Mouse (Mus musculus) G1E-ER4 (cell line): ENCODE measurements around the gene Dnmbp. TPM values are rescaled to one million over a fixed set of nuclear protein-coding genes. Genes with fewer than 3 reads are reported as not detected.

Source experiments
- GATA1 ChIP-seq: IDR thresholded peaks from one replicate; pipeline ENCODE4 v1.8.0; 2012; ENCODE audit warnings: low read length, inconsistent platforms
- polyA plus RNA-seq: library from polyadenylated mRNA; stranded (reverse); fragments of >175 nt; gene quantifications from 2 replicates; pipeline ENCODE4 v1.2.3, GENCODE M21; 2012

Dnmbp gene
- polyA plus RNA-seq, 1 experiment = not detected

DNA sequence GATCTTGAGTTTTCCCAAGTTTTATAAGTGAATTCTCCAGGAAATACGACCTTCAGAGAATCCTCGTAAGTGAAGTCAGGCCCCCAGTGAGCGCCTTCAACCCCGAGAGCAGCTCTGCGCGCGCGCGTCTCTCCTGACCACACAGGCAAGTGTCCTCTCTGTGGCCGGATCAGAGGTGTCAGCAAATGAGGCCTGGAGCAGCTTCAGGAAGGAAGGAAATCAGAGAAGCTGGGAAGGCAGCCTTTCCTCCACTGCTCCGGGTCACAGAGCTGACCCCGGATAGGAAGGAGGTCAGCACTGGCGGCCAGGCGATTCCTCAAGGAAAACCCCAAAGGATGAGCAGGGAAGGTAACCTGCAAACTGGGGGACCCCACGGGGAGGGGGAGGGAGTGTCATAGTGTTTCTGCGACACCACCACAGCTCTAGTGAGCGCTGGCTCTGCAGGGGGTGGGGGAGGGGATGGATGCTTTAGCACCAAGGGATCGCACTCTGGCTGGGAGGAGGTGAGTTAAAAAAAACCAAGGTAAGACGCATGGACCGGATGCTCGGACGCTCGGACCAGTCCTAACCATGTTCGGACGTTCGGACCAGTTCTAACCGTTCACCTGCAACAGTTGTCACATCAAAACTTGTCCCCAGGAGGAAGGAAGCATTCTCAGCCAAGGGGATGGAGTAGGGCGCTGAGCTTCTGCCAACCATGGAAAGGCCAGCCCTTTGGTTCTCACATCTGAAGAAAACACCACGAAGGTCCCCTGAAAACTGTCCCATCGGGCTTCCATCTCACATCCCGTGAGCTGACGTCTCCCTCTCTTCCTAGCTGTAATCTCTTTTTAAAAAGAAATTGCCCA, 19.3 kb downstream of the Dnmbp start:
- TF ChIP-seq GATA1 = no peak

- no peak for TF ChIP-seq GATA1
Measured at GRCm38 (mm10) chr19:43919841-43920240, 20.1 kb downstream of the Dnmbp start.

- no peak for TF ChIP-seq GATA1
Measured at GRCm38 (mm10) chr19:43918834-43919233, 21.2 kb downstream of the Dnmbp start.

DNA sequence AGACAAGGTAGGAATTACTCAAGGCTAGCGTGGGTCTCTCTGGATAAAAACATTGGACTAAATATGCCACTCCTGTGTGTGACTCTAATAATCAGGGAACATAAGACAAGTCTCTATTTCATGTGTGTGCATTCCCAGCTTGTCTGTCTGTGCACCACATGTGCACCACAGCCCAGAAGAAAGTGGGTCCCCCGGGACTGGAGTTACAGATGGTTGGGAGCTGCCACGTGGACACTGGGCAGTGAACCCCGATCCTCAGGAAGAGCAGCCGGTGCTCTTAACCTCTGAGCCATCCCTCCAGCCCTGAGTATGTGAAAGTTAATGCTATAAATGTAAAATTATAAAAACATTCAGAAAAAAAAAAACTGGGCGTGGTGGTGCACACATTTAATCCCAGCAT, 22.2 kb downstream of the Dnmbp start:
- TF ChIP-seq GATA1 = no peak

GRCm38 (mm10) chr19:43917406-43917691, 22.6 kb downstream of the Dnmbp start:
- TF ChIP-seq GATA1 = no peak

DNA sequence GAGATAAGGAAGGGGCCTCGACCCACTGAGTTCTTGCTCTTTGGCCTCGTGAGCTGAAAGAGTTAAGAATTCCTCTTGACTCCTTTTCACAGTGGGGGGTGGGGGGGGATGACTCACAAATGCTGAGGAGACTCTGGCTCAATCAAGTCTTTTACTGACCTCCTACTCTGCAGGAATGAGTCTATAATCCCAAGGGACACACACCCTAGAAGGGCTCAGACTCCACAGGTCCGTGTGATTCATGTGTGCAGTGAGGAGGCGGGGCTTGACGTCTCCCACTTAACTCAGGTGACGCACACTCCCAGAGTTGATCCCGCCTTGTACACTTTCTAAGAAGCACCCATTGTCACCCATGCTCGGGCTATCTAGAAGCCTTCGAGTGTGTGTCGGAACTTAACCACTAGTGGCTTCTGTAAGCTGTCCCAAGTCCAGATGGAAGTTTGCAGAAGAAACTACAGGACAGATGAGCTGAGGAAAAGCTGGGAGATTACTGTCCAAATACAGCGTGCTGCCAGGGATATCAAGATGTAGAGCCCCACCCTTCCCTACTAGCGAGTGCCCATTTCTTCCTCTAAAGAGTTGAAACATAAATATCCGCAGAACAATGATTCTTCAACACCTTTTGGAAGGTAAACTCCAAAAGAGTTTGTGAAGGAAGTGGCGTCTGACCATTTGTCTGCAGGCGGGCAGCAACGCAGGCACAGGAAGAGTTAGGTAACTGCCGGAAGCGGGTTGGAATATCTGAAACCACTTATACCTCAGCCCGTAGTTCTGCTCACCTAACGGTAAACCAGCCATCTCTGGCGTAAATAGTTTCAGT, 23.2 kb downstream of the Dnmbp start:
- TF ChIP-seq GATA1 = no peak

- TF ChIP-seq GATA1 = no peak
Measured at GRCm38 (mm10) chr19:43915431-43915830, 24.6 kb downstream of the Dnmbp start.

GRCm38 (mm10) chr19:43914986-43915385, 25.0 kb downstream of the Dnmbp start:
- TF ChIP-seq GATA1 = no peak

- no peak for TF ChIP-seq GATA1
Measured at GRCm38 (mm10) chr19:43912775-43913486, 27.1 kb downstream of the Dnmbp start.

DNA sequence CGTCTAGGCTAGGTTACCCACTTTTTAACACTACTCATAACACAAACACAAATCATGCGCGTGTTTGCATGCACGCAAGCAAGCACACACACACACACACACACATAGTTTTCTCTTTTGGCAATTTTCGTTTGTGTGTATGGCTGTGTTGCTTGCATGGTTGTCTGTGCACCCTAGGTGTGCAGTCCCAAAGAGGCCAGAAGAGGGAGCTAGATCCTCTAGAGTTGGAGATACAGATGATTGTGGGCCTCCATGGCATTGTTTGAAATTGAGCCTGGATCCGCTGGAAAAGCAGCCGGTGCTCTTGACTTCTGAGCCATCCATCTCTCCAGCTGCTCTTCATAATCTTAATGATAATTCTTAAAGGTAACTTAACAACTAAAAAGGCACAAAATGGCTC, 33.5 kb downstream of the Dnmbp start:
- no peak for TF ChIP-seq GATA1

DNA sequence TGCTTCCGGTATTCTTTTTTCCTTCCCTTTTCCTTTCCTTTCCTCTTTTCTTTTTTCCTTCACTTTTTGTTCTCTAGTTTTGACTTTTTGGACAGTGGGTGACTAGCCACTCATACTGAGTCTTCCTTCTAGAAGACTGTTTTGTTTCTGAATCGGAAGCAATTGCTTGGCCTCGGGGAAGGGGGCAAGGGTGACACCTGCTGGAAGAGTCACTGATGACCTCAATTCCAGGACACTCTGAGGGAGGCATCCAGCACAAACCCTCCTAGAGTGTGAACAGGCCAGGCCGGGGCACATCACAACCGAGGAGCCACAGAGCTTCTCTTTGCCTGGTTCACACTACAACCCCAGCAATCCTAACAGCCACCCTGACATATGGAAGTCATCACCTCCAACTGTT, 34.0 kb downstream of the Dnmbp start:
- TF ChIP-seq GATA1 = no peak

GRCm38 (mm10) chr19:43905136-43905535, 34.9 kb downstream of the Dnmbp start:
- no peak for TF ChIP-seq GATA1

- TF ChIP-seq GATA1 = no peak
Measured at GRCm38 (mm10) chr19:43904327-43904726, 35.7 kb downstream of the Dnmbp start.

DNA sequence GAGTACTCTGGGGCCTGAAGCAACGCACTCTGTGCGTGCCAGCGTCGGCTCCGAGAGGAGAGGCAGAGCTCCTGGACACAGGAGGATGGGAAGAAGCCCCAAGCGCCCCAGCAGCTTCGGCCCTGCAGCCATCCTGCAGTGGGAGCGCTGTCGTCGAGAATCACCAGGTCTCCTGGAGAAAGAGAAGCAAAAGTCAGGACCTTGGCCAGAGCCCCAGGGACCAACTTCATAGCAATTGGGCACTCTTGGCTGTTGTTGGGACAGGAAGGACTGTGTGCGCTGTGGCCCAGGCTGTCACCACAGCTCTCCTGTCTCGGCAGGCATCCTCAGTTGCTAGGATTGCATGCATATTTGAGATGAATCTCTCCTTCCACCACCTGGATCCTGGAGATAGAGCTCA, 37.1 kb downstream of the Dnmbp start:
- no peak for TF ChIP-seq GATA1

DNA sequence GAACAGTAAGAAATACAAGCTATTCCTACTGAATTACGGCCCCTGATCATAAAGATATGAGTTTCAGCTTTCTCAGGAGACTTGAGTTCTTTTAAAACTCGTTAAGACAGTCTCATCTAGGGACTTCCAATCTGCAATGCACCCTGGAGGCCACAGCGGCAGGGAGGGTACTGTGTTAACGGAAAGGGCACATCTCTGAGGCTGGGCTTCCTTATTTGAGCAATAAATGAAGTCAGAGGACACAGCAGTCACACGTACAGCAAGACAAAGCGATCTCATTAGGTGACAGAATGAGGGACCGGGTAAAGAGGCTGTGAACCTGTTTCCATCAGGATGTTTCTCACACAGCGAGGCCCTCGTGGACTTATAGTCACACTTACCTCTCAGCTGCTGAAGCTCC, 39.3 kb downstream of the Dnmbp start:
- TF ChIP-seq GATA1 = no peak

GRCm38 (mm10) chr19:43898547-43898946, 41.4 kb downstream of the Dnmbp start:
- no peak for TF ChIP-seq GATA1
